Mouse (Mus musculus): ENCODE data around the gene Copz2. TPM values are rescaled to one million over a fixed set of nuclear protein-coding genes. Genes with fewer than 3 reads are reported as not detected.

The Copz2 gene
- polyA plus RNA-seq, 1 experiment from 2014 or later, result 115 TPM

DNA sequence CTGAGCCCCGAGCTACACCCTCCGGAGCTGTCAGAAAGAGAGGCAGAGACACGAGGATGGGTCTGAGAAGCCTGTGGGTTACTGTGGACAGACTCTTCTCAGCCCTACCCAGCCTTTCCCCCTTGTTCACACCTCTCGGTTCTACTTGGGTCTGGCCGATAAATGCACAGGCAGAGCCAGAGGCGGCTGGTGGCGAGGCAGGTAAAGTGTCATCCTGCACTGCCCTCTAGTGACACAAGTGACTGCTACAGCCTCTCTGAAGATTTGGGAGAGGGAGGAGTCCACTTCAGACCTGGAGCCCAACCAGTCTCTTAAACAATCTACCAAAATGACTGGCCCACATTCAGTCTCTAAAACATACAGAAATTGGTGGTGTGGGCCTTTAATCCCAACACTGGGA lies 60.3 kb downstream of the Copz2 start:
- 28% methylated on average over 7 of the region's 7 CpGs for WGBS
- Histone ChIP-seq H3K27me3 (ENCODE audit: insufficient read depth, low read length) (no peaks in the 10 kb centered on the region), H3K4me1 (ENCODE audit: insufficient read depth, low read length) (peaks cover 4% of the 10 kb centered on the region), H3K27ac (ENCODE audit: low read length) (no peak overlapping the region), H3K9ac (replicated peaks; ENCODE audit: low read length) (no peak overlapping the region), H3K4me3 (ENCODE audit: low read length) (no peak overlapping the region), H3K9me3 (ENCODE audit: low read length) (no peaks in the 10 kb centered on the region), H3K4me2 (replicated peaks; ENCODE audit: low read depth, low read length) (no peak overlapping the region), H3K36me3 (ENCODE audit: insufficient read depth, low read length) (peaks cover 34% of the 10 kb centered on the region)
- ATAC-seq (ENCODE audit: low FRiP score, low TSS enrichment), result peak; percentile 66

MicroRNAs encoded within 50 kb of the gene (microRNA counts, 519-probe panel; counts per million panel counts)
- microRNA mmu-miR-152, result 4,353 counts per million, percentile 92 among the panel's probes with 10 or more counts

Small RNA genes within 50 kb of the gene (microRNA-seq; reads per million reads assigned to microRNA genes)
- gene Mir152, result 161 reads per million, percentile 61 among the genes with 10 or more reads in this experiment

Other genes with a start within 250 kb of the Copz2 start
- gene Snx11, start 72.3 kb upstream of the Copz2 start, polyA plus RNA-seq (2015; fragmentation: Nextera tagmentation; extraction: Ambion mirVana), result 20.1 and 21.8 TPM in 2 replicates
- gene Cbx1, start 60.7 kb upstream of the Copz2 start, polyA plus RNA-seq (2015; fragmentation: Nextera tagmentation; extraction: Ambion mirVana), result 109 and 121 TPM in 2 replicates
- 93.9 and 96.8 TPM in 2 replicates for gene Nfe2l1, start 19.9 kb upstream of the Copz2 start, polyA plus RNA-seq (2015; fragmentation: Nextera tagmentation; extraction: Ambion mirVana)
- gene Cdk5rap3, start 66.6 kb downstream of the Copz2 start, polyA plus RNA-seq (2015; fragmentation: Nextera tagmentation; extraction: Ambion mirVana), result 83.7 and 88.3 TPM in 2 replicates
- 52.5 and 55.8 TPM in 2 replicates for gene Prr15l, start 78.2 kb downstream of the Copz2 start, polyA plus RNA-seq (2015; fragmentation: Nextera tagmentation; extraction: Ambion mirVana)
- gene Pnpo, start 94.1 kb downstream of the Copz2 start, polyA plus RNA-seq (2015; fragmentation: Nextera tagmentation; extraction: Ambion mirVana), result 38.0 TPM in 2 replicates
- gene Sp2, start 133.1 kb downstream of the Copz2 start, polyA plus RNA-seq (2015; fragmentation: Nextera tagmentation; extraction: Ambion mirVana), result 21.2 and 25.1 TPM in 2 replicates
- 1.6 and 2.0 TPM in 2 replicates for gene Sp6, start 163.5 kb downstream of the Copz2 start, polyA plus RNA-seq (2015; fragmentation: Nextera tagmentation; extraction: Ambion mirVana)
- gene Scrn2, start 180.1 kb downstream of the Copz2 start, polyA plus RNA-seq (2015; fragmentation: Nextera tagmentation; extraction: Ambion mirVana), result 45.7 and 50.9 TPM in 2 replicates
- gene Lrrc46, start 191.5 kb downstream of the Copz2 start, polyA plus RNA-seq (2015; fragmentation: Nextera tagmentation; extraction: Ambion mirVana), result 1.3 and 1.5 TPM in 2 replicates
- gene Mrpl10, start 191.7 kb downstream of the Copz2 start, polyA plus RNA-seq (2015; fragmentation: Nextera tagmentation; extraction: Ambion mirVana), result 92.9 and 98.8 TPM in 2 replicates
- gene Osbpl7, start 200.8 kb downstream of the Copz2 start, polyA plus RNA-seq (2015; fragmentation: Nextera tagmentation; extraction: Ambion mirVana), result 10.2 and 10.4 TPM in 2 replicates